Mouse (Mus musculus) gastrocnemius, adult 2 months (tissue): ENCODE measurements at regions not wholly inside any gene's neighbourhood (a gene's known extent, or its start where the extent isn't known, plus 50 kb on each side); places are given as distances from the start of the nearest gene placed in this dataset.

Experiments used
- DNase-seq: peaks from one replicate; pipeline ENCODE4 v3.0.0; 2022
- H3K27ac ChIP-seq: fragments of 200-600 bp; 2 replicates; pipeline ENCODE4 v1.8.1; 2022; ENCODE audit warnings: mild to moderate bottlenecking
- H3K4me3 ChIP-seq: fragments of 200-600 bp; 2 replicates; pipeline ENCODE4 v1.8.1; 2022; ENCODE audit warnings: mild to moderate bottlenecking, moderate library complexity
- CTCF ChIP-seq: fragments of 200-600 bp; IDR thresholded peaks from 2 replicates; pipeline ENCODE4 v1.8.1; 2022; ENCODE audit warnings: antibody characterized with exemption, mild to moderate bottlenecking, moderate library complexity
- intact Hi-C: fragments of 180-260 bp; cut with DNase I; formaldehyde crosslinking; loops from one replicate; pipeline ENCODE4 v1.15.1; 2025

GRCm38 (mm10) chr12:106210959-106211358 lies 200.9 kb downstream of the Vrk1 start:
- DNase-seq, result no peak
- intact Hi-C loops, result no loop called here
- Histone ChIP-seq H3K4me3 (no peak overlapping the region), H3K27ac (no peak overlapping the region)
- no peak for TF ChIP-seq CTCF

GRCm38 (mm10) chr12:106211488-106211887 lies 201.5 kb downstream of the Vrk1 start:
- Histone ChIP-seq H3K4me3 (no peak overlapping the region), H3K27ac (no peak overlapping the region)
- intact Hi-C loops, result no loop called here
- no peak for TF ChIP-seq CTCF
- DNase-seq, result no peak

DNA sequence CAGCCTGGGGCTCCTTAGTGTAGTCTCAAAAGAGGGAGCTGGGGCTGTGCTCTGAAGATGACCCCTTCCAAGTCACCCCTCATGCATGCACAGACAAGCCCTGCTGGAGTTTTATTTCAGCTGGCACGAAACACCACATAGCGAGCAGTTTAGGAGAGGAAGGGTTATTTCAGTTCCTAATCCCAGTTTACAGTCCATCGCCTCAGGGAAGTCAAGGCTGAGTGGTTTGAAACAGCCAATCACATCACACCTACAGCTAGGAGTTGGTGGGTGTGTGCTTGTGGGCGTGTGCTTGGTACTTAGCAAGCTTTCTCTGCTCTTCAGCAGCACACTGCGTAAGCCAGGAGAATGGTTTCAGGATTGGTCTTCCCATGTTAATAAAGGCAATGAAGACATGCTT lies 202.4 kb downstream of the Vrk1 start:
- no peak for DNase-seq
- TF ChIP-seq CTCF, result no peak
- Histone ChIP-seq H3K27ac (no peak overlapping the region), H3K4me3 (no peak overlapping the region)
- intact Hi-C loops, result no loop called here

DNA sequence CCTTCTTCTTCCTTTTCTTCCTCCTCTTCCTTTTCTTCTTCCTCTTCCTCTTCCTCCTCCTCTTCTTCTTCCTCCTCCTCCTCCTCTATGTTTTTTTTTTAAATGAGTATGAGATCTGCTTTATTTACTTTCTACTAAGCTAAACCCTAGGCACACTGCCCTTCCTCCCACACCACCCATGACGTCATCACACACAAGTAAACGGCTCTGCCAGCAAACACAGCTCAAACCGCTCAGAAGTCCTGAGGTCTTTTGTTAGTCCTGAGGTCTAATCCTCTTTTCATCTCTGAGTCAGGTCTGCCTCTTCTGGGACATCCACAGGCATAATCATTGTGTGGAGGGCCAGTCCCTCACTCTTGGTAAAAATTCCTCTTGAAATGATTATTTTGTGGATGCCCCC lies 210.0 kb downstream of the Vrk1 start:
- intact Hi-C loops, result no loop called here
- DNase-seq, result no peak
- no peak overlapping the region for H3K4me3 ChIP-seq
- no peak overlapping the region for H3K27ac ChIP-seq
- no peak for TF ChIP-seq CTCF

DNA sequence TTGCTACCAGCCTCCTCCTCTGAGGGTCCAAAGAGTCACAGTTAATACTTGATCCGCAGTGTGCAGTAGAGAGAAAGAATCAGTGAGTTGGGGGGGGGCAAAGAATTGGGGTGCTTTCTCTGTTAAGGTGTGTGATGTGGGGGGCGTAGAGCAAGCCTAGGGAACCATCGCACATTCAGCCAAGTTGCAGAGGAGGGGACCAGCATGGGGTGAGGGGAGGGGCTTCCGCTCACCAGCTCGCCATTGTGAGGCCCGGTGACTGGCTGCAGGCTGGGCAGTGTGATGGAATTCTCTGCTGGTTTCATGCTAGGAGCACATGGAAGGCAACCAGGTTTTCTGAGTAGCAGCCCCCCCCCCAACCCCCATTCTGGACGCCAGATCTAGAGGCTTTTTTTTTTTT lies 216.2 kb downstream of the Vrk1 start:
- no peak for TF ChIP-seq CTCF
- H3K4me3 ChIP-seq, result no peak overlapping the region
- no peak for DNase-seq
- intact Hi-C loops, result no loop called here
- no peak overlapping the region for H3K27ac ChIP-seq

DNA sequence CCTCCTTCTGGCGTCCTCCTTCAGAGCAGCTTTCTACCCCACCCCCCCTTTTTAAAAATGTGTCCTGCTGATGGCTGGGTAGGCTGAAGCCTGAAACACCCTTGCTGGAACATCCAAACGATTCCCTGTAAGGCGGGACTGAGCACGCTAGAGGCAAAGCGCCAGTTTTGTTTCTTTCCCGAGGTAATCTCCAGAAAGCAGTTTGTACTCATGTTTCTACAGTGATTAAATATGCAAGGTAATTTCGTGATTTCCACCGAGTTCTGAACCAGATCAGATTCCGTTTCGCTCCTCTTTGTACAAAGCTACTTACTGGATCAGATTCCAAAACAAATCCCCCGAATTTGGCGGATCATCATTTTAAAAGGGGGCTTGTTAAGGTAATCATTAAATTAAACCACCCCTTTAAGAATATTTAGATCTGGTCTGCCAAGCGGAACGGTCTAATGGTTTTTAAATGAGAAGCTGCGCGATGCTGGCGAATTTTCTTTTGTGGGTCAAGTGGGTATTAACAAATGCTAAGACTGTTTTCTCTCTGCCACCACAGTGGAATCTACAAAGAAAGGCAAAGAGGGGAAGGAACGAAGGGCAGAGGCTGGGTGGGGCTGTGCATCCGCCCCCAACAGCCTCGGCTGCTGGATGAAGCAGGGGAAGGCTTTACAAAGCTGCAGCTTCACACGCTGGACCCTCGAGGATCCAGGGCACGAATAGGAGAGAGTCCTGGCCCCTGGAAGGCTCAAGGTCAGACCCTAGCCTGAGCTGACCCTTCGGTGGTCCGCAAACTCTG lies 216.9 kb downstream of the Vrk1 start:
- intact Hi-C loops, result no loop called here
- no peak for TF ChIP-seq CTCF
- H3K27ac ChIP-seq, result no peak overlapping the region
- H3K4me3 ChIP-seq, result peak overlapping the region; percentile 37
- no peak for DNase-seq

DNA sequence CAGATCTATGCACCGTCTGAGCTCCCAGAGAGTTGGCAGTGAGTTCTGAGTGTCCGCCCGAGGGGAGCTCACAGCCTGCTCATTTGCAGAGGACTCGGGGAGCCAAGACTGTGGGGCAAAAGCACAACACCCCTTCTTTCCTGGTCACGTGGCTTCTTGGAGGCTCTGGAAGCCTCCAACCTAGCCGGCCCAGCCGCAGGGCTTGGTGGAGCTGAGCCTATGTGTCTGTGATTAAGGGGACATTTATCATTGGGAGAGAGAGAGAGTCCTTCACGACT lies 217.5 kb downstream of the Vrk1 start:
- TF ChIP-seq CTCF, result no peak
- Histone ChIP-seq H3K27ac (no peak overlapping the region), H3K4me3 (peak overlapping the region; percentile 37)
- intact Hi-C loops, result no loop called here
- DNase-seq, result no peak

DNA sequence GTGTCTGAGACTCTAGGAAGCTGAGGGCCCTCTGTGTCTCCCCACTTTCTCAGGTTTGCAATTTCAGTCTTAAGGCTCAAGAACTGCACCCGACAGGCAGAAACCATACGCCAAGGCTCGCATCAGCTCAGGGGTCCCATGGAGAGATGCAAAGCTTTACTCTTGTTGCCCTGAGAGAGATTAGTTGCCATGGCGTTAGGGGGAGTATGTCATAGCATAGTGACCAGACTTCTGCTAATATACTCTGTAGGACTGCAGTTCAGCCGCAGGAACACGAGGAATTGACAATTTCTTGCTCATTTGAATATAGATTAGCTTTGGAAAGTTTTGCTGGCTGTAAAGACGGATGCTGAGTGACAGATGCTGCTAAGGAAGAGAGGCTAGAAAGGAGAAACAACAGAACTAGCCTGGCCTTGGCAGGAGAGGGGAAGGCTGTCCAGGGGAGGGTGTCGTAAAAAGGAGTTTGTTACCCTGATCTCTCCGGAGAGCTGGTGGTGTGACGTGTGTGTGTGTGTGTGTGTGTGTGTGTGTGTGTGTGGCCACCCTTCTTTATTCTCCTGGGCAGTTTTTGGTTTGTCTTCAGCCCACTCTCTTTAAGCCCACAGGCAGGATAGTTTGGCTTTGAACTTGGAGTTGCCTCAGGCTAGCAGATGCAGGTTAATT lies 235.3 kb downstream of the Vrk1 start:
- TF ChIP-seq CTCF, result no peak
- intact Hi-C loops, result no loop called here
- no peak overlapping the region for H3K27ac ChIP-seq
- DNase-seq, result no peak
- H3K4me3 ChIP-seq, result no peak overlapping the region

DNA sequence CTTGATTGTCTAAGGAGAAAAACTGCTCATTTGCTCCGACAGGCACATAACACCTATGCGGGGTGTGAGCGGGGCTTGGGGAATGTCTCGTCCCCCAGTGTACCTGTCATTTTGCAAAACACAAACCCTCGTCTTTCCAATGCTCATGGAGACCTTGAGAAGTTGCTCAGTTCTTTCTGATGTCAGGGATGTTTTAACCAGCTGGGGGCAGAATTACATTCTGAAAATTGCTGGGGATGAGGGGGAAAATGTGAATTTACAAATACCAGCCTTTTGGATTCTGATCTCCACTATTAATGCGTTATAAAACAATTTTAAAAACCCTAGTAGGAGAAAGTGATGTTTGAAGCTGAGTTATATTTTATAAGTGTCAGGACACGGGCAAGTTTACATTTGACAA lies 263.6 kb downstream of the Vrk1 start:
- no peak for TF ChIP-seq CTCF
- H3K4me3 ChIP-seq, result no peak overlapping the region
- intact Hi-C loops, result no loop called here
- no peak for DNase-seq
- no peak overlapping the region for H3K27ac ChIP-seq

DNA sequence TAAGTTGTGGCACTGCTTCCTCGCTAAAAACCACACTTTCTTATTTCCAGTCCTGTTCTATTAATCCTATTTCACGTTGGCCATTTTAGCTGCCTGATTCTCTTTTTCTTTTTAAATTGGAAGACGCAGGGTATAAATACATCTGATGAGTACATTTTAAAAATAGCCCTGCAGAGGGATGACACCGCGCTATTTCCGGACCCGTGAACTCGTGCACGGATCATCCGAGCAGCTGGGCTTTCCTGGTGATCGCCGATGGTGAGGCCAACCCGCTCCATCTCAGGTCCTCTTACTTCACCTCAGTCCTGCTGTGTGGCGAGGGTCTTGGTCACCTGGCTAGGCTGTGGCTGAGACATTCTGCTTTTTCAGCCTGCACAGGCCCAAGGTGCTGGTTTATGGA lies 267.9 kb downstream of the Vrk1 start:
- no peak for TF ChIP-seq CTCF
- Histone ChIP-seq H3K27ac (peak overlapping the region; percentile 62), H3K4me3 (0 out of 2 replicates have a peak overlapping the region, but pooled peaks have one; percentile 15)
- DNase-seq, result peak; percentile 63
- intact Hi-C loops, result no loop called here

GRCm38 (mm10) chr12:106282491-106283106 lies 272.6 kb downstream of the Vrk1 start:
- no peak for DNase-seq
- no peak for TF ChIP-seq CTCF
- Histone ChIP-seq H3K27ac (no peak overlapping the region), H3K4me3 (no peak overlapping the region)
- intact Hi-C loops, result no loop called here

DNA sequence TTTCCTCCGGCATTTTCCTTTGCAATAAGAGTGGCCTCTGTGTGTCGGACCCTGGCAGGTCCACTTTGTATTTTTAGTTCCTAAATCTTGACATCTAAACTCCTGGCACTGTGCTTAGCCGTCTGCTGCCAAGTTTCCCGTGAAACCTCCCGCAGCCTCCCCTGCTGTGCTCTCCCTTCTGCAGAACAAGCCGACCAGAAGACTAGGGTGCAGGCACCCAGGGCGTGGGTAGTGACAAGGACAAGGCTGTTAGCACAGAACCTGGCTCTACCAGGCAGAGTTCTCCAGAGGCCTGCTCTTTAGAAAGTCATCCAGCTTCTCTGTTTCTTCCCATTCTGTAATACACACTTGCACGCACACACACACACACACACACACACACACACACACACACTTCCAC lies 274.8 kb downstream of the Vrk1 start:
- no peak for TF ChIP-seq CTCF
- no peak for DNase-seq
- Histone ChIP-seq H3K27ac (no peak overlapping the region), H3K4me3 (no peak overlapping the region)
- intact Hi-C loops, result no loop called here

GRCm38 (mm10) chr12:106288791-106289515 lies 278.9 kb downstream of the Vrk1 start:
- intact Hi-C loops, result no loop called here
- no peak for DNase-seq
- Histone ChIP-seq H3K4me3 (no peak overlapping the region), H3K27ac (no peak overlapping the region)
- TF ChIP-seq CTCF, result no peak
